Comparison of ENCODE assay signal across 14 mouse cellular contexts in the genomic region with DNA sequence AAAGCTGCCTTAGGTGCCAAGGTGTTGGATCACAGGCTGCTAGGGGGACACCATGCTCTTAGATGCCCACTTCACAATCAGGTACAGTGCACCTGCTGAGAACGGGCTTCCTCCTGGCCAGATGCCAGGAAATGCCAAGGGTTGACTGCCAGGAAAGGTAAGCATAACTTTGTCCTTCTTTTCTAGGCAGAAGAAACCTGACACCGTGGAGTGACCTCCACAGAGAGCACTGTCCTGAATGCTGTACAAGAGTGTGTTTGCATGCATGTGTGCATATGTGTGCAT. TPM values are rescaled to one million over a fixed set of nuclear protein-coding genes. Genes with fewer than 3 reads are reported as not detected.
DNase-seq lines count a peak whose midpoint lies in the region; ATAC-seq and TF ChIP-seq lines count a peak whose summit lies in the region.
"Had no signal": no experiment of that assay in that cellular context is flagged by ENCODE, and none has a peak within 500 bp of the region (broad histone marks: within the 10 kb centered on the region; RNA-seq: fewer than 3 reads in every experiment).

No protein-coding gene starts in this region.

- WGBS in lung, adult 2 months: 47% methylated on average over 2 of the region's 2 CpGs
- WGBS in lung, embryonic 14.5 days: 45% methylated on average over 2 of the region's 2 CpGs
- WGBS in stomach, embryonic 16.5 days: 55% methylated on average over 2 of the region's 2 CpGs
- 79% methylated on average over 2 of the region's 2 CpGs for WGBS in heart, embryonic 11.5 days (ENCODE audit: insufficient replicate concordance)

- H3K36me3 ChIP-seq in lung, embryonic 14.5 days (ENCODE audit: insufficient read depth): no peaks in the 10 kb centered on the region
- H3K36me3 ChIP-seq in stomach, embryonic 16.5 days (ENCODE audit: control insufficient read depth, insufficient read depth, low read length): no peaks in the 10 kb centered on the region
- H3K36me3 ChIP-seq in heart, embryonic 11.5 days (ENCODE audit: control insufficient read depth, insufficient read depth, low read length): no peaks in the 10 kb centered on the region

- no peak overlapping the region for H3K4me2 ChIP-seq in lung, embryonic 14.5 days
- H3K4me2 ChIP-seq in stomach, embryonic 16.5 days (ENCODE audit: low read depth, low read length): no peak overlapping the region
- no peak overlapping the region for H3K4me2 ChIP-seq in heart, embryonic 11.5 days
- H3K4me2 ChIP-seq: hindbrain, embryonic 13.5 days had no signal

- no peak overlapping the region for H3K27ac ChIP-seq in lung, embryonic 14.5 days (ENCODE audit: low read depth)
- no peak overlapping the region for H3K27ac ChIP-seq in stomach, embryonic 16.5 days (ENCODE audit: low read length)
- no peak overlapping the region for H3K27ac ChIP-seq in heart, embryonic 11.5 days (ENCODE audit: low read depth, low read length)
- H3K27ac ChIP-seq: gastrocnemius, adult 2 months; hindbrain, embryonic 13.5 days had no signal

- ATAC-seq in lung, embryonic 14.5 days (ENCODE audit: insufficient read depth): no peak
- peak; percentile 12; the same call in 1 of the 2 replicates for ATAC-seq in stomach, embryonic 16.5 days (ENCODE audit: insufficient read depth, low FRiP score)
- no peak for ATAC-seq in heart, embryonic 11.5 days (replicated peaks; ENCODE audit: insufficient number of reproducible peaks, low FRiP score, low TSS enrichment)
- ATAC-seq: forebrain, embryonic 14.5 days; intestine, postnatal 0 days had no signal

- no peak for TF ChIP-seq POLR2A in lung, adult 2 months (IDR thresholded peaks at IDR 0.05; ENCODE audit: borderline replicate concordance, extremely low read depth, low read depth, low read length)

- no peaks in the 10 kb centered on the region for H3K27me3 ChIP-seq in lung, embryonic 14.5 days (ENCODE audit: insufficient read depth, low read length)
- H3K27me3 ChIP-seq in stomach, embryonic 16.5 days (ENCODE audit: control insufficient read depth, insufficient read depth, low read length): no peaks in the 10 kb centered on the region; the same call in 1 of the 2 replicates
- H3K27me3 ChIP-seq in heart, embryonic 11.5 days (ENCODE audit: control insufficient read depth, insufficient read depth, low read length): no peaks in the 10 kb centered on the region

- peak; percentile 36 to 55 for DNase-seq in lung, adult 18-20 months
- DNase-seq in lung, adult 2 months: no peak
- peak; percentile 44 for DNase-seq in kidney, postnatal 14 days
- DNase-seq in lung, embryonic 14.5 days: peak; percentile 59
- DNase-seq in gastrocnemius, postnatal 36 days: no peak
- DNase-seq: gastrocnemius, adult 2 months; right cerebral cortex, adult 18-20 months; spleen, adult 18-20 months had no signal

- TF ChIP-seq CTCF in lung, adult 2 months (IDR thresholded peaks at IDR 0.05; ENCODE audit: insufficient read depth, low read length): no peak
- no peak for TF ChIP-seq CTCF in lung, embryonic 14.5 days (IDR thresholded peaks at IDR 0.05; ENCODE audit: low read depth)

- no peak overlapping the region for H3K9ac ChIP-seq in lung, embryonic 14.5 days
- no peak overlapping the region for H3K9ac ChIP-seq in stomach, embryonic 16.5 days (ENCODE audit: low read length)
- H3K9ac ChIP-seq in heart, embryonic 11.5 days (ENCODE audit: low read depth, low read length): no peak overlapping the region
- H3K9ac ChIP-seq: hindbrain, embryonic 13.5 days had no signal

- no peaks in the 10 kb centered on the region for H3K4me1 ChIP-seq in lung, adult 2 months (ENCODE audit: control insufficient read depth, insufficient read depth, low read length)
- no peaks in the 10 kb centered on the region; the same call in 1 of the 2 replicates for H3K4me1 ChIP-seq in lung, embryonic 14.5 days (ENCODE audit: insufficient read depth)
- peaks cover 3% of the 10 kb centered on the region for H3K4me1 ChIP-seq in stomach, embryonic 16.5 days (ENCODE audit: control insufficient read depth, insufficient read depth, low read length)
- peaks cover 30% of the 10 kb centered on the region for H3K4me1 ChIP-seq in heart, embryonic 11.5 days (ENCODE audit: control insufficient read depth, insufficient read depth, low read length)

- H3K4me3 ChIP-seq in lung, adult 2 months (replicated peaks; ENCODE audit: extremely low read depth, low read depth, low read length): no peak overlapping the region
- H3K4me3 ChIP-seq in lung, embryonic 14.5 days (ENCODE audit: low read depth, low read length): no peak overlapping the region
- H3K4me3 ChIP-seq in stomach, embryonic 16.5 days (replicated peaks; ENCODE audit: low read length): no peak overlapping the region
- no peak overlapping the region for H3K4me3 ChIP-seq in heart, embryonic 11.5 days (ENCODE audit: low read depth, low read length)
- H3K4me3 ChIP-seq: gastrocnemius, adult 2 months; hindbrain, embryonic 13.5 days had no signal

- intact Hi-C loops in gastrocnemius, postnatal 36 days (cut with DNase I): loop anchor here (5.0 kb wide), 2 partner anchors 296 to 756 kb away; no protein-coding TSS in a partner anchor

- H3K9me3 ChIP-seq in lung, embryonic 14.5 days (ENCODE audit: low read depth, low read length): no peaks in the 10 kb centered on the region
- no peaks in the 10 kb centered on the region for H3K9me3 ChIP-seq in stomach, embryonic 16.5 days (replicated peaks; ENCODE audit: control insufficient read depth, low read length)
- H3K9me3 ChIP-seq in heart, embryonic 11.5 days (replicated peaks; ENCODE audit: control insufficient read depth, low read length): no peaks in the 10 kb centered on the region
- H3K9me3 ChIP-seq: hindbrain, embryonic 13.5 days had no signal

RNA-seq across cellular contexts. Expression of a gene that starts 24.9 kb away (rescaled TPM):
- 1.8 and 2.1 TPM in 2 replicates for polyA plus RNA-seq in lung, adult 2 months (2012; rRNA removed)
- polyA plus RNA-seq in lung, embryonic 14.5 days (2014; fragmentation: Nextera tagmentation; extraction: Ambion mirVana): 0.15 TPM in 1 of 2 replicates, not detected in the other
- 0.39 and 0.41 TPM in 2 replicates for polyA plus RNA-seq in stomach, embryonic 16.5 days (2015; fragmentation: Nextera tagmentation; extraction: Ambion mirVana)
- under 1 TPM; 0.49 to 0.56 TPM for total RNA-seq in gastrocnemius, postnatal 36 days (2021)
- 0.06 and 0.27 TPM in 2 replicates for polyA plus RNA-seq in heart, embryonic 11.5 days (2014; fragmentation: Nextera tagmentation; extraction: Ambion mirVana)
- total RNA-seq: liver, adult 2 months had no signal

RNA-seq across cellular contexts. Expression of a gene that starts 37.1 kb away (rescaled TPM):
- 1.3 TPM in 2 replicates for polyA plus RNA-seq in lung, adult 2 months (2012; rRNA removed)
- 4.1 and 5.3 TPM in 2 replicates for polyA plus RNA-seq in lung, embryonic 14.5 days (2014; fragmentation: Nextera tagmentation; extraction: Ambion mirVana)
- 0.94 and 1.0 TPM in 2 replicates for polyA plus RNA-seq in stomach, embryonic 16.5 days (2015; fragmentation: Nextera tagmentation; extraction: Ambion mirVana)
- under 1 TPM in 1 of 2 experiments, not detected in 1; 0.05 TPM for total RNA-seq in gastrocnemius, postnatal 36 days (2021)
- polyA plus RNA-seq in heart, embryonic 11.5 days (2014; fragmentation: Nextera tagmentation; extraction: Ambion mirVana): 0.06 and 0.10 TPM in 2 replicates

Comparison
In these comparisons a context has a peak if more than half of its experiments do, and no peak if none do; other contexts are left out.
1. DNase-seq: peak in lung, adult 18-20 months (2 of 2), kidney, postnatal 14 days (single experiment) and lung, embryonic 14.5 days (single experiment); none in lung, adult 2 months (single experiment) and gastrocnemius, postnatal 36 days (0 of 2).